Mouse (Mus musculus) gastrocnemius, adult 2 months (tissue): ENCODE results near the gene Inpp4b. TPM values are rescaled to one million over a fixed set of nuclear protein-coding genes. Genes with fewer than 3 reads are reported as not detected.

Experiments
- DNase-seq: peaks from one replicate; pipeline ENCODE4 v3.0.0; 2022
- H3K27ac ChIP-seq: fragments of 200-600 bp; 2 replicates; pipeline ENCODE4 v1.8.1; 2022; ENCODE audit warnings: mild to moderate bottlenecking
- H3K4me3 ChIP-seq: fragments of 200-600 bp; 2 replicates; pipeline ENCODE4 v1.8.1; 2022; ENCODE audit warnings: mild to moderate bottlenecking, moderate library complexity
- CTCF ChIP-seq: fragments of 200-600 bp; IDR thresholded peaks from 2 replicates; pipeline ENCODE4 v1.8.1; 2022; ENCODE audit warnings: antibody characterized with exemption, mild to moderate bottlenecking, moderate library complexity
- intact Hi-C: fragments of 180-260 bp; cut with DNase I; formaldehyde crosslinking; loops from one replicate; pipeline ENCODE4 v1.15.1; 2025
- total RNA-seq, 2 experiments: library from RNA; stranded (reverse); gene quantifications; 2 replicates each; pipeline ENCODE4 v1.2.3; 2021

Gene Inpp4b
- total RNA-seq, 2 experiments from 2014 or later, result 14.6 to 36.1 TPM

DNA sequence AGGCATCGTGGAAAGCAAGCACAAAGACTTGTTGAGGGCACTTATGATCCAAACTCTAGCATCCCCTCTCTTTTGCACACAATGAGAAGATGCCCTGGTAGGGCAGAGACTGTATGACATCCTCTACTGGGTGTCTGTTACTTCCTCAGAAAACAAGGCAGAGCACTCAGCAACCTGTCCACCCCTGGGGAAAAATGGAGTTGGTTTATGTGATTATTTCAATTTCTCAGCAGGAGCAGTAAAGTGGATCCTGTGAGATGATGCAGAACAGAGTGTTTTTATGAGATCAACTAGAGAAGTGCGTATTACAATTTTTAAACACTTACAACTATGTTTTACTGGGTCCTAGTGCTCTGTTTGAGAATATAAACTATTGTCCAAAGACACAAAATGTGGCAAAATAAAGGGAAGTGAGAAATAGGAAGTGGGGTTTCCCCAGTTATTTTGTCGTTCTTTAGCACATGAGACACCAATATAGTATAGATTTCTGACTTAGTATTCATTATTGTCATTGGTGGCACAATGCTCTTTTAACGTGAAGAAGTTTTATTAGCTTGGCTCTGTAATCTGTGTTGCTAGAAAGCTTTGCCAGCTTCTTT is 32.6 kb downstream of the Inpp4b start:
- no peak for DNase-seq
- no peak for TF ChIP-seq CTCF
- intact Hi-C loops, result no loop called here
- H3K4me3 ChIP-seq, result no peak overlapping the region
- no peak overlapping the region for H3K27ac ChIP-seq

DNA sequence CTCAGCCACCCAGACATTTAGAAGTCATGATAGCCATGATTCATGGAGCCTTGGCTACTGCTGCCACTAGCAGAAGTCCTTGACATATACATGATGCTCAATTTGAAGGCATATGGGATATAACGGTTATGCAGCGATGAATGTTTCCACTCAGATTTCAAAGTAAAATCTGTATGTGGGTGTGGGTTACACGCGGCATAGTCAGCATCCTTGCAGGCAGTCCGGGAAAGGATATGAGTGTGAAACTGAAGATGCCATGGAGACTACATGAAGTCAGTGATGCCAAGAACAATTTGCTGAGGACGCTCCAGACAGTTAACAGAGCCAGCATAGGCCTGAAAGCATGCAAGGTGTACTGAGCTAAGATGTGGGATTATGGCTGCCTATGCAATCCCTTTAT is 46.6 kb downstream of the Inpp4b start:
- TF ChIP-seq CTCF, result no peak
- no peak overlapping the region for H3K27ac ChIP-seq
- intact Hi-C loops, result no loop called here
- H3K4me3 ChIP-seq, result no peak overlapping the region
- no peak for DNase-seq

DNA sequence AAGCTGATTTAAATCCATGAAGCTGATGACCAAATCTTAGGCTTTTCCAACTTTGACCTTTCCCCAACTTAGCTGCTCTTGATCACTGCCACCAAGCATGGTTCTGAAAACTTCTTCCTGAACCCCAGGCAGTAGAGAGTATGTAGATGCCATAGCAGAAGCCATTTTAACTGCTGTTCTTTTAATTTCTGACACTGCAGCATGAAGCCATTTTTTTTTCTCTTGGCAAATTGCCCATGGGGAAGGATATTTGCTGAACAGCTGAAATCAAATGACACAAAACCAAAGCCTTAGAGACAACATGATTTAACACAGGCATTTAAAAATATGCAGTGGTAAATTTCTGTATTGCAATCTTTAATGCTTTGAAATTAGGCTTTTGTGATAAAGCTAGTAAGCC is 56.7 kb downstream of the Inpp4b start:
- H3K4me3 ChIP-seq, result no peak overlapping the region
- no peak for TF ChIP-seq CTCF
- intact Hi-C loops, result no loop called here
- no peak overlapping the region for H3K27ac ChIP-seq
- DNase-seq, result no peak

GRCm38 (mm10) chr8:81399501-81399900 is 57.1 kb downstream of the Inpp4b start:
- H3K4me3 ChIP-seq, result no peak overlapping the region
- TF ChIP-seq CTCF, result no peak
- DNase-seq, result no peak
- intact Hi-C loops, result no loop called here
- H3K27ac ChIP-seq, result no peak overlapping the region

GRCm38 (mm10) chr8:81412707-81413106 is 70.4 kb downstream of the Inpp4b start:
- Histone ChIP-seq H3K4me3 (no peak overlapping the region), H3K27ac (no peak overlapping the region)
- TF ChIP-seq CTCF, result no peak
- DNase-seq, result no peak
- intact Hi-C loops, result no loop called here

DNA sequence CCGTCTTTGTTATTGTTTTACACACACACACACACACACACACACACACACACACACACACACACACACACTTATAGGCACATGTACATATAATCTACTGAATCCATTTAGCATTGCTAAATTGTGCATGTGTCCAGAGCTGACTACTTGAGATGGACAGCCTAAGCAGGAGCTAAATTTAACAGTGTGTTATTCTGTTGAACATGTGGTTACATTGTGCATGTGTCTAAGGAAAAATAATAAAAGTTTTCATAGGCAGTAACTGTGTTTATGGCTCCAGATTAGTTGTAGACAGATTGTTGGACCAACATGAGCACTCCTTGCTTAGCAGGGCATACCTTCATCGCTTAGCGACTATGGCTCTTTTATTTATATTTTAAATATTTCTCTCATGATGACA is 101.6 kb downstream of the Inpp4b start:
- DNase-seq, result no peak
- Histone ChIP-seq H3K4me3 (no peak overlapping the region), H3K27ac (no peak overlapping the region)
- TF ChIP-seq CTCF, result no peak
- intact Hi-C loops, result no loop called here

DNA sequence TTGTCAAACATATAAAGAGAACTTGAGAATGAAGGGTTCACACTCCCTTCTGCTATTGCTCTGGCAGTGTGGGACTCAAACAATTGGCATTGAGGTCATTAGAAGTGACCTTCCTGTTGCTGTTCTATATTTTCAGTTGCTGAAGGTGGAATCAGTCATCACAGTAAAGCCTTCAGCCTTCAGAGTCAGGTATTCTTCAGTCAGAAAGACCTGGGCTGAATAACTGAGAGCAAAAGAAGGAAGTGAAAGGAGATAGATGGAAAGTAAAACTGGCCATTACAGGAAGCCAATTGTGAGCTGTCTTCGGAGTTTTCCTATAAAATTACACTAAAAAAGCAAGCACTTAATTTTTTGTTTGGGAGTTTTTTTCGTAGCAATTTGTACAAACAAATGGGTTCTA is 107.4 kb downstream of the Inpp4b start:
- intact Hi-C loops, result no loop called here
- TF ChIP-seq CTCF, result no peak
- DNase-seq, result no peak
- Histone ChIP-seq H3K4me3 (no peak overlapping the region), H3K27ac (no peak overlapping the region)

- intact Hi-C loops, result no loop called here
- H3K27ac ChIP-seq, result no peak overlapping the region
- no peak for TF ChIP-seq CTCF
These were observed 109.7 kb downstream of the Inpp4b start for GRCm38 (mm10) chr8:81452082-81452481.

DNA sequence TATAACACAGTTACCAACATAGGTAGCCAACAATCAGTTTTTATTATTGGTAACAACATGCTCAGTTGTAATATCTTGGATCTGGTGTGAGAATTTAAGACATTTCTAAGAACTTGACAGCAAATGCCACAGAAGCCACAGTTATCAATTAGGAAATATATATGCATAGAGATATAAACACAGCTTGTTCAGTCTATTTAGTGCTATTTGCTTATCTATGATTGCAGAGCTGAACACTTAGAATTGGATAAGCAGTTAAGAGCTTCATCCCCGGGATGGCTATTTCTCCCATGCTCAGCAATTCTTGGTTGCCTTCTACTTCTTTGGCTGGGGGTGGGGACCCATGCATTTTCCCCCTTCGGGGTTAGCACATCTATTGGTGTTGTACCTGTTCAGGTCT is 112.5 kb downstream of the Inpp4b start:
- TF ChIP-seq CTCF, result no peak
- intact Hi-C loops, result no loop called here

More at GRCm38 (mm10) chr8:81452082-81452481, 109.7 kb downstream of the Inpp4b start:
- no peak overlapping the region for H3K4me3 ChIP-seq
- DNase-seq, result no peak

DNA sequence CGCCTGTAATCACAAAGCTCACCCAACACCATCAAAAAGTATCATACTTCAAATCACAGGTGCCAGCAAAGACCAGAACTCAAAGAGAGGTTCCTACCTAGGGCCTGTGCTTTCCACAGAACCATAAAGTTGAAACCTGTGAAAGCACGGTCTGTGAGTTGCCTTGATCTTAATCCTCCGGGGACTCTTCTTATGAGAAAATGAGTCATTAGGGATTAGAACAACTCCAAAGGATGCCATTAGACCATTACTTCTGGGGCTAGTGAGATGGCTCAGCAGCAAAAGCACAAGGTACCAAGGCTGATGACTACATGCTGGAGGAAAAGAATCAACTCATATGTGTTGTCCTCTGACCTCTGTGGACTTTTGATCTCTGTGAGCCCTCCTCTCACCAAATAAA is 121.4 kb downstream of the Inpp4b start:
- DNase-seq, result no peak
- H3K4me3 ChIP-seq, result no peak overlapping the region
- H3K27ac ChIP-seq, result no peak overlapping the region
- intact Hi-C loops, result no loop called here
- TF ChIP-seq CTCF, result no peak

More for the DNA sequence above, 112.5 kb downstream of the Inpp4b start:
- DNase-seq, result no peak
- Histone ChIP-seq H3K27ac (no peak overlapping the region), H3K4me3 (no peak overlapping the region)

- Histone ChIP-seq H3K27ac (no peak overlapping the region), H3K4me3 (no peak overlapping the region)
- intact Hi-C loops, result no loop called here
- TF ChIP-seq CTCF, result no peak
- DNase-seq, result no peak
These were observed 124.4 kb downstream of the Inpp4b start for GRCm38 (mm10) chr8:81466776-81467175.

DNA sequence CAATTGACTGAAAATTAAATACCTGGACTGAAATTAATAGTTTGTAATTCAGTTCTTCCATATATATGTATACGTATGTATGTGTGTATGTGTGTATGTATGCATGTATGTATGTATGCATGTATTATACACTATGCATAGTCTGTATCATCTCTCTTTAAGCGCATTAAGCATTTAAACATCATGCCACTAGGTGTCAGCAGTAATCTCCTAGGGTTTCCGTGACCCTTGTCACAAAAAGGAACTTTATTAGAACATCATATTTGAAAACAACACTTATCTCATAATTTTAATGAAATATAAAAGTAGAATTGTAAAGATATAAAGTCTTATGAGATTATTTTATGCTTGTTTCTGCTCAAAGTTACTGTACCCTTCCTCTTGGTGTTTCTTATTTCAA is 136.3 kb downstream of the Inpp4b start:
- no peak for DNase-seq
- peak; percentile 59 for TF ChIP-seq CTCF
- intact Hi-C loops, result loop anchor here (5.0 to 10.0 kb wide), 2 partner anchors 326 to 1264 kb away; no protein-coding TSS in a partner anchor
- no peak overlapping the region for H3K27ac ChIP-seq
- H3K4me3 ChIP-seq, result no peak overlapping the region

DNA sequence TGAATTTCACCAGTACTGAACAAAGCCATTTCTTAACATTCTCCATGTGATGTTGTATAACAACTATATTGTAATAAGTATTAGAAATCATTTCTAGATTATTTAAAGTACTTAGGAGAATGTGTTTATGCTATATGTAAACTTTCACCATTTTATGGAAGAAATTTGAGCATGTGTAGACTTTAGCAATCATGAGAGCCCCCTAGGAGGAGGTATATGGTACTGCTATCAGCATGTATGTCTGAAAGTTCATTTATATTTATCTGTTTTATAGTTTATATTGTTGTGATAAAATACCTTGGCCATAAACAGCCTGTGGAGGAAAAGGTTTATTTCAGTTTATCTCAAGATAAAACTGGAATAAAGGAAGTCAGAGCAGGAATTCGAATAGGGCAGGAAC is 141.5 kb downstream of the Inpp4b start:
- no peak overlapping the region for H3K4me3 ChIP-seq
- DNase-seq, result no peak
- intact Hi-C loops, result no loop called here
- no peak overlapping the region for H3K27ac ChIP-seq
- no peak for TF ChIP-seq CTCF

- no peak overlapping the region for H3K4me3 ChIP-seq
- intact Hi-C loops, result no loop called here
- TF ChIP-seq CTCF, result no peak
- no peak overlapping the region for H3K27ac ChIP-seq
- no peak for DNase-seq
These were observed 143.3 kb downstream of the Inpp4b start for GRCm38 (mm10) chr8:81485626-81486025.
